Mouse (Mus musculus): ENCODE data around the gene Aqp9. TPM values are rescaled to one million over a fixed set of nuclear protein-coding genes. Genes with fewer than 3 reads are reported as not detected.

The Aqp9 gene
- polyA plus RNA-seq, 1 experiment from 2014 or later = 0.58 TPM

Other genes with a start within 250 kb of the Aqp9 start
- not detected in 2 replicates for gene Lipc, start 216.5 kb downstream of the Aqp9 start, polyA plus RNA-seq (2015; fragmentation: Nextera tagmentation; extraction: Ambion mirVana)
- gene Aldh1a2, start 47.1 kb upstream of the Aqp9 start, polyA plus RNA-seq (2015; fragmentation: Nextera tagmentation; extraction: Ambion mirVana) = 5.0 and 8.6 TPM in 2 replicates

All from midbrain, embryonic 13.5 days (tissue).